In the genomic region with DNA sequence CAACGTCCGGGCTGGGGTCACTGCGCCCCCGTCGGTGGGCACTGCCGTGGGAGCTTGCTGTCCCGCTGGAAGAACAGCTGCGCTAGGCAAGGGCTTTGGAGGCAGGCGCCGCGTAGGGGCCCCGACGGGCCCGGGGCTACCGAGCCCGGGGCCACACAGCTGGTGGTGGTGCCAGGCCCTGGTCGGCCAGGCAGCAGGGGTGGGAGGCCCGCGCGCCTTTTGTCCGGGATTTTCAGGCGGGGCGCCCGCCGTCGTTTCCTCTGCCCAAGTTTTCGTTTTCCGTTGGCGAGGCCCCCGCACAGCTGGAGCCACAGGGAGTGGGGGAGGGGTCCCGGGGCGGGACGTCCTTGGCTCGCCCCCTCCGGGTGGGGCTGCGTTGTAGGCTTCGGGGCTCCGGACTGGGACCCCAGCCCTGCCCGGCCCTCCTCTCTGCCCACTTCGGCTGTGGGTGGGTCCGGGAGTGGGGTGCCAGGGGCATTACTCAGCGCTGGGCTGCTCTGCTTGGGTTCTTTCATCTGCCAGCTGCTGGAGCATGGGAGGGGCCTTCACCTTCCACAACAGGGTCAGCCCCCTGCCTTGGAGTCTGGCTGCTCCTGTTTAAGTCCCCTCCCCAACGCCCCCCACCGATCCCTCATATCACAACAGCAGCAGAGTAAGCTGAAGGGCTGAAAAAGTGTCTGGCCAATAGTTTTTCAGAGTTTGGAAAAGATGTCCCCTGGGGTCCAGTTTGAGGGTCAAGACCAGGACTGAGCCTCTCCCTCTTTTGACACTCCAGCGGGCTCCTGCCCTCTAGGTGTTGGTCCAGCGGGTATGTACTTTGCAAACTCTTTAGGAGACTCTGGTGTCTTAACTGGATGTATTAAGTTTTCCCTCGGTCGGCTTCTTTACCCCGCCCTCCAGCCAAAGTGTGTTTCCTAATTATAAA, we compare ENCODE assay signal across 8 mouse cellular contexts. TPM values are rescaled to one million over a fixed set of nuclear protein-coding genes. Genes with fewer than 3 reads are reported as not detected.
DNase-seq lines count a peak whose midpoint lies in the region; ATAC-seq and TF ChIP-seq lines count a peak whose summit lies in the region.

No protein-coding gene starts in this region.

- peak overlapping the region; percentile 80 for H3K4me2 ChIP-seq in lung, embryonic 14.5 days

- H3K27me3 ChIP-seq in lung, embryonic 14.5 days (ENCODE audit: insufficient read depth, low read length): no peaks in the 10 kb centered on the region
- peaks cover 8% of the 10 kb centered on the region for H3K27me3 ChIP-seq in small intestine, adult 2 months (ENCODE audit: control insufficient read depth, insufficient read depth, low read length)

- DNase-seq in layer of hippocampus, adult 11-12 months (ENCODE audit: low spot score): peak; percentile 61
- no peak for DNase-seq in layer of hippocampus, postnatal 10 days (ENCODE audit: low spot score in 2 of 2)
- peak; percentile 77 for DNase-seq in adrenal gland, postnatal 10 days
- DNase-seq in gastrocnemius, postnatal 10 days: peak; percentile 76
- DNase-seq in induced T-regulatory cell, adult 2 months (ENCODE audit: low read depth): peak; percentile 44
- DNase-seq in lung, embryonic 14.5 days: peak; percentile 65
- no peak for DNase-seq in frontal cortex, postnatal 14 days (ENCODE audit: low spot score in 2 of 2)

- H3K4me3 ChIP-seq in lung, embryonic 14.5 days (ENCODE audit: low read depth, low read length): peak overlapping the region; percentile 84
- H3K4me3 ChIP-seq in small intestine, adult 2 months (ENCODE audit: low read depth, low read length): peak overlapping the region; percentile 69

- H3K36me3 ChIP-seq in lung, embryonic 14.5 days (ENCODE audit: insufficient read depth): no peaks in the 10 kb centered on the region
- H3K36me3 ChIP-seq in small intestine, adult 2 months (ENCODE audit: control insufficient read depth, insufficient read depth, low read length): no peaks in the 10 kb centered on the region

- peak overlapping the region; percentile 91 for H3K27ac ChIP-seq in lung, embryonic 14.5 days (ENCODE audit: low read depth)
- no peak overlapping the region for H3K27ac ChIP-seq in small intestine, adult 2 months (ENCODE audit: insufficient read depth, low read depth, low read length)

- no peak for TF ChIP-seq CTCF in lung, embryonic 14.5 days (IDR thresholded peaks at IDR 0.05; ENCODE audit: low read depth)
- TF ChIP-seq CTCF in small intestine, adult 2 months (IDR thresholded peaks at IDR 0.05; ENCODE audit: extremely low read depth, insufficient read length, insufficient replicate concordance, low read depth, low read length): no peak

- no peak for TF ChIP-seq POLR2A in small intestine, adult 2 months (IDR thresholded peaks at IDR 0.05; ENCODE audit: low read depth, low read length)

- peak overlapping the region; percentile 82 for H3K9ac ChIP-seq in lung, embryonic 14.5 days

- no peaks in the 10 kb centered on the region for H3K9me3 ChIP-seq in lung, embryonic 14.5 days (ENCODE audit: low read depth, low read length)

- ATAC-seq in lung, embryonic 14.5 days (ENCODE audit: insufficient read depth): peak; percentile 57

- 2% methylated on average over 44 of the region's 49 CpGs for WGBS in lung, embryonic 14.5 days
- WGBS in small intestine, adult 2 months: 4% methylated on average over 49 of the region's 49 CpGs

- H3K4me1 ChIP-seq in lung, embryonic 14.5 days (ENCODE audit: insufficient read depth): peaks cover 7% of the 10 kb centered on the region; the same call in 1 of the 2 replicates
- H3K4me1 ChIP-seq in small intestine, adult 2 months (ENCODE audit: control insufficient read depth, insufficient read depth, insufficient read length, low read length): peaks cover 3% of the 10 kb centered on the region

RNA-seq across cellular contexts. Expression of gene Arhgap23, which starts 0.6 kb away (rescaled TPM):
- total RNA-seq in layer of hippocampus, postnatal 10 days (2021): 10 to 100 TPM; 73.3 to 77.4 TPM
- total RNA-seq in adrenal gland, postnatal 10 days (2021): 10 to 100 TPM; 30.9 to 32.3 TPM
- 10 to 100 TPM; 13.5 to 18.9 TPM for total RNA-seq in gastrocnemius, postnatal 10 days (2021)
- polyA plus RNA-seq in lung, embryonic 14.5 days (2014; fragmentation: Nextera tagmentation; extraction: Ambion mirVana): 7.0 and 7.9 TPM in 2 replicates
- 11.1 and 12.1 TPM in 2 replicates for polyA plus RNA-seq in small intestine, adult 2 months (2012; rRNA removed)

RNA-seq across cellular contexts. Expression of gene Socs7, which starts 53.6 kb away (rescaled TPM):
- 10 to 100 TPM; 69.2 to 72.6 TPM for total RNA-seq in layer of hippocampus, postnatal 10 days (2021)
- 10 to 100 TPM; 16.9 to 20.1 TPM for total RNA-seq in adrenal gland, postnatal 10 days (2021)
- 10 to 100 TPM; 33.7 to 34.8 TPM for total RNA-seq in gastrocnemius, postnatal 10 days (2021)
- polyA plus RNA-seq in lung, embryonic 14.5 days (2014; fragmentation: Nextera tagmentation; extraction: Ambion mirVana): 1.9 and 2.7 TPM in 2 replicates
- polyA plus RNA-seq in small intestine, adult 2 months (2012; rRNA removed): 2.5 and 4.6 TPM in 2 replicates

Comparison
In these comparisons a context has a peak if more than half of its experiments do, and no peak if none do; other contexts are left out.
1. DNase-seq: peak in layer of hippocampus, adult 11-12 months (single experiment), adrenal gland, postnatal 10 days (single experiment), gastrocnemius, postnatal 10 days (single experiment), induced T-regulatory cell, adult 2 months (single experiment) and lung, embryonic 14.5 days (single experiment); none in layer of hippocampus, postnatal 10 days (0 of 2) and frontal cortex, postnatal 14 days (0 of 2).